Mouse (Mus musculus): ENCODE data around the gene Nutf2. TPM values are rescaled to one million over a fixed set of nuclear protein-coding genes. Genes with fewer than 3 reads are reported as not detected.

Gene Nutf2
- polyA plus RNA-seq, 2 experiments = 83.2 to 139 TPM

- peak within 1 kb of the TSS; percentile 39 for H3K27ac ChIP-seq
- no peaks in the 10 kb centered on the region for H3K9me3 ChIP-seq (ENCODE audit: control insufficient read depth, low read length)
- peak within 1 kb of the TSS; percentile 87 for H3K9ac ChIP-seq (replicated peaks)
- no peak for TF ChIP-seq CTCF (IDR thresholded peaks at IDR 0.05; ENCODE audit: low read depth)
- TF ChIP-seq EP300 (IDR thresholded peaks at IDR 0.05; ENCODE audit: low read depth) = 0 out of 2 replicates have a peak, but pooled peaks have one; percentile 24
- peaks cover 46% of the 10 kb centered on the region for H3K36me3 ChIP-seq (replicated peaks; ENCODE audit: control insufficient read depth, insufficient read depth, low read depth)
- DNase-seq (ENCODE audit: low read depth in 3 of 3, low spot score in 3 of 3) (peak; percentile 76 to 77 (median 76)), ATAC-seq (ENCODE audit: insufficient read depth) (peak; percentile 90)
- peak within 1 kb of the TSS; percentile 92 for H3K4me2 ChIP-seq (ENCODE audit: low read depth)
- under 1% methylated on average over 45 of the region's 45 CpGs for WGBS (ENCODE audit: insufficient replicate concordance)
- H3K4me3 ChIP-seq (ENCODE audit: insufficient read depth in 1 of 2, low read depth in 2 of 2, low read length in 2 of 2) = peak within 1 kb of the TSS; percentile 81 to 91
- H3K27me3 ChIP-seq (ENCODE audit: control insufficient read depth, insufficient read depth, low read length) = no peaks in the 10 kb centered on the region
- H3K4me1 ChIP-seq (replicated peaks; ENCODE audit: control insufficient read depth in 2 of 2, insufficient read depth in 2 of 2, low read length in 1 of 2) = peaks cover 11 to 13% of the 10 kb centered on the region in 2 experiments
Measured at GRCm38 (mm10) chr8:105880754-105881520, 20.6 kb downstream of the Nutf2 start, which contains the start of gene Edc4. Edc4 (plus strand) TSS chr8:105880881.

- TF ChIP-seq CTCF (IDR thresholded peaks at IDR 0.05; ENCODE audit: low read depth) (no peak), EP300 (IDR thresholded peaks at IDR 0.05; ENCODE audit: low read depth) (no peak)
- Histone ChIP-seq H3K4me3 (ENCODE audit: insufficient read depth in 1 of 2, low read depth in 2 of 2, low read length in 2 of 2) (no peak overlapping the region), H3K36me3 (replicated peaks; ENCODE audit: control insufficient read depth, insufficient read depth, low read depth) (peaks cover 62% of the 10 kb centered on the region), H3K27me3 (ENCODE audit: control insufficient read depth, insufficient read depth, low read length) (no peaks in the 10 kb centered on the region), H3K9ac (replicated peaks) (no peak overlapping the region), H3K9me3 (ENCODE audit: control insufficient read depth, low read length) (no peaks in the 10 kb centered on the region), H3K27ac (no peak overlapping the region), H3K4me1 (replicated peaks; ENCODE audit: control insufficient read depth in 2 of 2, insufficient read depth in 2 of 2, low read length in 1 of 2) (no peaks in the 10 kb centered on the region), H3K4me2 (ENCODE audit: low read depth) (no peak overlapping the region)
- 86% methylated on average over 12 of the region's 12 CpGs for WGBS (ENCODE audit: insufficient replicate concordance)
- ATAC-seq (ENCODE audit: insufficient read depth) (no peak), DNase-seq (ENCODE audit: low read depth in 3 of 3, low spot score in 3 of 3) (no peak)
Measured at GRCm38 (mm10) chr8:105889756-105890465, 29.5 kb downstream of the Nutf2 start.

- H3K4me2 ChIP-seq (ENCODE audit: low read depth) = no peak overlapping the region
- TF ChIP-seq EP300 (IDR thresholded peaks at IDR 0.05; ENCODE audit: low read depth) = no peak
- no peak for TF ChIP-seq CTCF (IDR thresholded peaks at IDR 0.05; ENCODE audit: low read depth)
- H3K36me3 ChIP-seq (replicated peaks; ENCODE audit: control insufficient read depth, insufficient read depth, low read depth) = peaks cover 54% of the 10 kb centered on the region
- H3K4me3 ChIP-seq (ENCODE audit: insufficient read depth in 1 of 2, low read depth in 2 of 2, low read length in 2 of 2) = no peak overlapping the region
- DNase-seq (ENCODE audit: low read depth in 3 of 3, low spot score in 3 of 3) (no peak), ATAC-seq (ENCODE audit: insufficient read depth) (no peak)
- H3K9me3 ChIP-seq (ENCODE audit: control insufficient read depth, low read length) = no peaks in the 10 kb centered on the region
- no peak overlapping the region for H3K9ac ChIP-seq (replicated peaks)
- no peaks in the 10 kb centered on the region for H3K27me3 ChIP-seq (ENCODE audit: control insufficient read depth, insufficient read depth, low read length)
- H3K4me1 ChIP-seq (replicated peaks; ENCODE audit: control insufficient read depth in 2 of 2, insufficient read depth in 2 of 2, low read length in 1 of 2) = no peaks in the 10 kb centered on the region
- no peak overlapping the region for H3K27ac ChIP-seq
- 78% methylated on average over 6 of the region's 6 CpGs for WGBS (ENCODE audit: insufficient replicate concordance)
Measured at GRCm38 (mm10) chr8:105890870-105891269, 30.5 kb downstream of the Nutf2 start.

GRCm38 (mm10) chr8:105892432-105892831 is 32.1 kb downstream of the Nutf2 start:
- Histone ChIP-seq H3K9ac (replicated peaks) (no peak overlapping the region), H3K4me2 (ENCODE audit: low read depth) (no peak overlapping the region), H3K27ac (no peak overlapping the region), H3K36me3 (replicated peaks; ENCODE audit: control insufficient read depth, insufficient read depth, low read depth) (peaks cover 40% of the 10 kb centered on the region), H3K27me3 (ENCODE audit: control insufficient read depth, insufficient read depth, low read length) (no peaks in the 10 kb centered on the region), H3K4me1 (replicated peaks; ENCODE audit: control insufficient read depth in 2 of 2, insufficient read depth in 2 of 2, low read length in 1 of 2) (no peaks in the 10 kb centered on the region), H3K4me3 (ENCODE audit: insufficient read depth in 1 of 2, low read depth in 2 of 2, low read length in 2 of 2) (no peak overlapping the region), H3K9me3 (ENCODE audit: control insufficient read depth, low read length) (no peaks in the 10 kb centered on the region)
- DNase-seq (ENCODE audit: low read depth in 3 of 3, low spot score in 3 of 3) (no peak), ATAC-seq (ENCODE audit: insufficient read depth) (no peak)
- 85% methylated on average over 6 of the region's 6 CpGs for WGBS (ENCODE audit: insufficient replicate concordance)
- TF ChIP-seq CTCF (IDR thresholded peaks at IDR 0.05; ENCODE audit: low read depth) = peak; percentile 66
- TF ChIP-seq EP300 (IDR thresholded peaks at IDR 0.05; ENCODE audit: low read depth) = no peak

- Histone ChIP-seq H3K27ac (no peak within 1 kb of the TSS), H3K4me1 (replicated peaks; ENCODE audit: control insufficient read depth in 2 of 2, insufficient read depth in 2 of 2, low read length in 1 of 2) (no peaks in the 10 kb centered on the region), H3K4me2 (ENCODE audit: low read depth) (no peak within 1 kb of the TSS), H3K9ac (replicated peaks) (no peak within 1 kb of the TSS), H3K9me3 (ENCODE audit: control insufficient read depth, low read length) (no peaks in the 10 kb centered on the region), H3K4me3 (ENCODE audit: insufficient read depth in 1 of 2, low read depth in 2 of 2, low read length in 2 of 2) (no peak within 1 kb of the TSS), H3K27me3 (ENCODE audit: control insufficient read depth, insufficient read depth, low read length) (no peaks in the 10 kb centered on the region), H3K36me3 (replicated peaks; ENCODE audit: control insufficient read depth, insufficient read depth, low read depth) (peaks cover 35% of the 10 kb centered on the region)
- WGBS (ENCODE audit: insufficient replicate concordance) = 41% methylated on average over 11 of the region's 11 CpGs
- ATAC-seq (ENCODE audit: insufficient read depth) (peak; percentile 56), DNase-seq (ENCODE audit: low read depth in 3 of 3, low spot score in 3 of 3) (peak in 1 of 3 experiments; percentile 20)
- no peak for TF ChIP-seq CTCF (IDR thresholded peaks at IDR 0.05; ENCODE audit: low read depth)
- TF ChIP-seq EP300 (IDR thresholded peaks at IDR 0.05; ENCODE audit: low read depth) = no peak
Measured at GRCm38 (mm10) chr8:105893339-105893738, 33.0 kb downstream of the Nutf2 start, which contains the start of gene Nrn1l. Nrn1l (plus strand) TSS chr8:105893567.

Data from liver, embryonic 14.5 days (tissue).